Mouse (Mus musculus) stomach, postnatal 0 days (tissue): ENCODE data around the gene Gucd1.

Experiments used
- CTCF ChIP-seq: IDR thresholded peaks from 2 replicates; pipeline ENCODE4 v1.5.1; 2016; ENCODE audit warnings: antibody characterized with exemption, low read depth, mild to moderate bottlenecking, moderate library complexity
- EP300 ChIP-seq: optimal IDR thresholded peaks from 2 replicates; pipeline ENCODE3; 2016; ENCODE audit warnings: antibody characterized with exemption

GRCm38 (mm10) chr10:75484767-75485166 is 33.0 kb downstream of the Gucd1 start:
- TF ChIP-seq CTCF (no peak), EP300 (no peak)
